Mouse (Mus musculus): Measurements from ENCODE around the gene Clpsl2. TPM values are rescaled to one million over a fixed set of nuclear protein-coding genes. Genes with fewer than 3 reads are reported as not detected.
A peak's percentile ranks its signal among the peaks of the same experiment; 100 is the strongest.

Gene Clpsl2
- total and polyA plus RNA-seq, 2 experiments from 2014 or later: not detected

DNA sequence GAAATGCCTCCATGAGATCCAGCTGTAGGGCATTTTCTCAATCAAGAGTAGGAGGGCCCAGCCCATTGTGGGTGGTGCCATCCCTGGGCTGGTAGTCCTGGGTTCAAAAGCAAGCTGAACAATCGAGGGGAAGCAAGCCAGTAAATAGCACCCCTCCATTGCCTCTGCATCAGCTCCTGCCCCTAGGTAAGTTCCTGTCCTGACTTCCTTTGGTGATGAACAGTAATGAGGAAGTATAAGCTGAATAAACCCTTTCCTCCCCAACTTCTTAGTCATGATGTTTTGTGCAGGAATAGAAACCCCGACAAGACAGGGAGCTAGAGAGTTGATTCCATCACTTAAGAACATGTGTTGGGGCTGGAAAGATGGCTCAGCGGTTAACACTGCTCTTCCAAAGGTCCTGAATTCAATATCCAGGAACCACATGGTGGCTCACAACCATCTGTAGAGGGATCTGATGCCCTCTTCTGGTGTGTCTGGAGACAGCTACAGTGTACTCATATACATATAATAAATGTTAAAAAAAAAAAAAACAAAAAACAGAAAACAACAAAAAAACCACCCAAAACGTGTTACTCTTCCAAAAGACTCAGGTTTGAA lies 24.3 kb upstream of the Clpsl2 start:
- 0 out of 2 replicates have a peak, but pooled peaks have one; percentile 12 for TF ChIP-seq CTCF (IDR thresholded peaks at IDR 0.05; ENCODE audit: low read depth)
- WGBS: 69% methylated on average over 4 of the region's 4 CpGs
- no peaks in the 10 kb centered on the region for H3K36me3 ChIP-seq (ENCODE audit: insufficient read depth)
- no peak overlapping the region for H3K4me3 ChIP-seq (ENCODE audit: low read depth, low read length)
- no peak overlapping the region for H3K27ac ChIP-seq (ENCODE audit: low read depth, low read length)
- DNase-seq: no peak
- H3K9me3 ChIP-seq (ENCODE audit: low read length): no peaks in the 10 kb centered on the region
- H3K4me2 ChIP-seq (ENCODE audit: low read depth): no peak overlapping the region
- H3K27me3 ChIP-seq (ENCODE audit: insufficient read depth, low read length): no peaks in the 10 kb centered on the region
- H3K9ac ChIP-seq: no peak overlapping the region
- H3K4me1 ChIP-seq (ENCODE audit: insufficient read depth): peaks cover 9% of the 10 kb centered on the region; the same call in 1 of the 2 replicates
- no peak for ATAC-seq

DNA sequence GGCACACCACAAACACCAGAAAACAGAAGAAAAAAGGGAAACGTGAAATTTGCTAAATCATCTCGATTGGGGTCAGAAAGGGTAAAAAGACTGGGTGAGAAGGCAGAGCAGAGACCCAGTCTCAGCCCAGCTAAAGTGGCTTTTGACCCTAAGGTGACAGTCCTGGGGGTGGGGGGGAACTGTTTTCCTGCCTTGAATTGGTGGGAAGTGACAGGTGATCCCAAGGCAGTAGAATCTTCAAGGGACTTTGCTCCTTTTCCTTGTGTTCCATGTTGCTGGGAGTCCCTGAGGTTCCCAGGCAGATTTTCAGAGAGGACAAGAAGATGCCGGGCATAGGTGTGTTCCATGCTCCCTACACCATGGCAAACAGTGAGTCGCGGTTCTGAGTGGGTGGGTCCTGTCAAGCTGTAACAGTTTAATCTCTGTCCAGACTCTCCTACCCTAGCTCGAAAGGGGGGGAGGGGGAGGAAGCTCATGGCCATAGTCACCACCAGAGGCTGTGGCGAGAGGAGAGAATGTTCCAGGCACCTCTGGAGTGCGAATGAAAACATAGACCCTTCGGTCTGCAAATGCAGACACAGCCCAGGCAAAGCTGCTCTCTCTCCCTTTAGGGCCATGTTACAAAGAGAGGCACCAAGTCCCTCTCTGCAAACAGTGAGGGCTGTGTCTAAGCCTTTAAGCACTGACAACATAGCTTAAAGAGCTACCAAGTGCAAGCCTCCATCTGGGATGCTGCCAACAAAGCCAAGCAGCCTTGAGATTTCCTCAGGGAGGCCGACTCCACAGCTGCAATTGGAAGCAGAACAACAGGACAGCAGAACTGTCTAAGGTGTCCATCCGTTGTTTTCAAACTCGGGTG lies 21.8 kb upstream of the Clpsl2 start:
- DNase-seq: no peak
- Histone ChIP-seq H3K27me3 (ENCODE audit: insufficient read depth, low read length) (no peaks in the 10 kb centered on the region), H3K9ac (no peak overlapping the region), H3K36me3 (ENCODE audit: insufficient read depth) (no peaks in the 10 kb centered on the region), H3K4me1 (ENCODE audit: insufficient read depth) (0 out of 2 replicates have a peak, but pooled peaks cover 4% of the 10 kb centered on the region), H3K4me2 (ENCODE audit: low read depth) (peak overlapping the region; percentile 28), H3K27ac (ENCODE audit: low read depth, low read length) (no peak overlapping the region; the same call in 1 of the 2 replicates), H3K4me3 (ENCODE audit: low read depth, low read length) (no peak overlapping the region), H3K9me3 (ENCODE audit: low read length) (no peaks in the 10 kb centered on the region)
- no peak for ATAC-seq
- 46% methylated on average over 12 of the region's 12 CpGs for WGBS
- no peak for TF ChIP-seq CTCF (IDR thresholded peaks at IDR 0.05; ENCODE audit: low read depth)

DNA sequence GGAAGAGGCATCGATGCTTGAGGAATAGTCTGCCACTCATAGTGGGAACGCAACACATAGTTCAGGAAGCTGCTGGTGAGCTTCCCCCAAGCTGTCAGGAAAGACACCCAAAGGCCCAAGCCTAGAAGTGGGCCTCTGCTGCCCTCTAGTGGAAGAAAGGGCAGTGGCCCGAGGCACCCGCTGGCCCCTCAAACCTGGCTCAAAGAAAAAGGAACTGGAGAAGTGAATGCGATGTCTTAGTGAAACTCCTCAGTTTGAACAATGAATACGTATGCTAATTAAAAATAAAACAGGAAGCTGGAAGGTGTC lies 21.2 kb upstream of the Clpsl2 start:
- no peak overlapping the region for H3K9ac ChIP-seq
- peak; percentile 97 for TF ChIP-seq CTCF (IDR thresholded peaks at IDR 0.05; ENCODE audit: low read depth)
- DNase-seq (peak; percentile 92), ATAC-seq (peak; percentile 67)
- no peaks in the 10 kb centered on the region for H3K27me3 ChIP-seq (ENCODE audit: insufficient read depth, low read length)
- H3K36me3 ChIP-seq (ENCODE audit: insufficient read depth): no peaks in the 10 kb centered on the region
- no peak overlapping the region for H3K27ac ChIP-seq (ENCODE audit: low read depth, low read length)
- H3K4me2 ChIP-seq (ENCODE audit: low read depth): peak overlapping the region; percentile 28
- WGBS: 2% methylated on average over 6 of the region's 6 CpGs
- 0 out of 2 replicates have a peak, but pooled peaks cover 4% of the 10 kb centered on the region for H3K4me1 ChIP-seq (ENCODE audit: insufficient read depth)
- H3K4me3 ChIP-seq (ENCODE audit: low read depth, low read length): no peak overlapping the region
- H3K9me3 ChIP-seq (ENCODE audit: low read length): no peaks in the 10 kb centered on the region

DNA sequence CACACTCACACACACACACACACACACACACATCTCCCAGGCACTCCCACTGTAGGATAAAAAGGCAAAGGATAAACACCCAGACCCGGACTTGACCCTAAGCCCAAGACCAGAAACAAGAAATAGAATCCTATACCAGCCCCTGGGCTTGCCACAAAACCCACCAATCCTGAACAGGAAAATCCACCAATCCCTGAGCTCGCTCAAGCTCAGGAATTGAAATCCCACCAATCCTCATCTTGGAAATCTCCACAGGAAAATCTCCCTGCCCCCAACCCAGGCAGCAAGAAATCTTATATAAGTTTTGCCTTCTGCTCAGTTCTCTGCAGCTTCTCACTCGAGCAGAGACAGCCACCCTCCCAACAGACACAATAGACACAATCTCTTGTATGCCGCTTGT lies 20.1 kb upstream of the Clpsl2 start:
- H3K4me2 ChIP-seq (ENCODE audit: low read depth): no peak overlapping the region
- H3K27ac ChIP-seq (ENCODE audit: low read depth, low read length): no peak overlapping the region
- TF ChIP-seq CTCF (IDR thresholded peaks at IDR 0.05; ENCODE audit: low read depth): no peak
- no peaks in the 10 kb centered on the region for H3K27me3 ChIP-seq (ENCODE audit: insufficient read depth, low read length)
- DNase-seq (no peak), ATAC-seq (0 out of 2 replicates have a peak, but pooled peaks have one; percentile 21)
- WGBS: 70% methylated on average over 4 of the region's 4 CpGs
- H3K9me3 ChIP-seq (ENCODE audit: low read length): no peaks in the 10 kb centered on the region
- no peaks in the 10 kb centered on the region for H3K36me3 ChIP-seq (ENCODE audit: insufficient read depth)
- H3K9ac ChIP-seq: no peak overlapping the region
- no peak overlapping the region for H3K4me3 ChIP-seq (ENCODE audit: low read depth, low read length)
- H3K4me1 ChIP-seq (ENCODE audit: insufficient read depth): 0 out of 2 replicates have a peak, but pooled peaks cover 4% of the 10 kb centered on the region

DNA sequence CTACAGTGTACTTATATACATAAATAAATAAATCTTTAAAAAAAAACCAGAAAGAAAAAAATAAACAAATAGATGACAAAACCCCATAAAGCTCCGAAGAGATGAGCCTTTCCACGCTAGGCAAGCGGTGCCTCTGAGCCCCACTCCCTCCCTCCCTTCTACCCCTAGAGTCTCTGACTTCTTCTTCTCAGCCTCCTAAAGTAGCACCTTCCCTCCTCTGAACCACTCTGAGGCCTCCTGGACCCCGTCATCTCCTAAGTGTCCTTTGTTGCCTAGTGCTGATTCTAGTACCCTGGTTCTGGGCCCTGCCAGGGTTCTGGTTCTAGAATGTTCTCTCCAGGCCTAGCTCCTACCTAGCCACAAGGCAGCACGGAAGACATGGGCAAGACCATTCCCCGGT lies 18.7 kb upstream of the Clpsl2 start, which contains the start of gene Armc12:
Armc12 (plus strand) TSS at position 301 of the 400 bp plus-strand sequence.
- TF ChIP-seq CTCF (IDR thresholded peaks at IDR 0.05; ENCODE audit: low read depth): no peak
- 91% methylated on average over 6 of the region's 6 CpGs for WGBS
- DNase-seq (no peak), ATAC-seq (no peak)
- H3K4me2 ChIP-seq (ENCODE audit: low read depth): no peak within 1 kb of the TSS
- 0 out of 2 replicates have a peak, but pooled peaks cover 4% of the 10 kb centered on the region for H3K4me1 ChIP-seq (ENCODE audit: insufficient read depth)
- H3K9me3 ChIP-seq (ENCODE audit: low read length): no peaks in the 10 kb centered on the region
- no peaks in the 10 kb centered on the region for H3K27me3 ChIP-seq (ENCODE audit: insufficient read depth, low read length)
- no peak within 1 kb of the TSS for H3K9ac ChIP-seq
- H3K4me3 ChIP-seq (ENCODE audit: low read depth, low read length): no peak within 1 kb of the TSS
- no peaks in the 10 kb centered on the region for H3K36me3 ChIP-seq (ENCODE audit: insufficient read depth)
- no peak within 1 kb of the TSS for H3K27ac ChIP-seq (ENCODE audit: low read depth, low read length)

DNA sequence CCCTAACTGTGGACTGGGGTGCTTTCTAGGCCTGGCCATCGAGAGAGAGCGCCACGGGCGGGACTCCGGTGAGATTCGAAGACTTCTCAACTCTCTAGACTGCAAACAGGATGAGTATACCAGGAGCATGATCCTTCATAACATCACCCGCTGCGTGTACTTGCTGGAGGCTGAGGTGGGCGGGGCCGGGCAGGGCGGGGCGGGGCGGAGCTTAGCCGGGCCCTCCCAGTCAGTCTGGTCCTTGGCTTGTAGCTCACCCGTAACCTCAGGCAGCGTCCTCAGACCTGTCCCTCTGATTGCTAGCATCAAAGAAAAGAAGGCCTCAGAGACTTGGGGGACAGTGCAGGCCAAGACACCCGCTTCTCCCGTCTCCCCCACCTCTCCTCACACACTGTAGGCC lies 17.3 kb upstream of the Clpsl2 start:
- WGBS: 18% methylated on average over 18 of the region's 18 CpGs
- H3K4me3 ChIP-seq (ENCODE audit: low read depth, low read length): no peak overlapping the region
- no peak overlapping the region for H3K9ac ChIP-seq
- H3K27ac ChIP-seq (ENCODE audit: low read depth, low read length): no peak overlapping the region
- no peak for TF ChIP-seq CTCF (IDR thresholded peaks at IDR 0.05; ENCODE audit: low read depth)
- no peaks in the 10 kb centered on the region for H3K9me3 ChIP-seq (ENCODE audit: low read length)
- ATAC-seq (no peak), DNase-seq (no peak)
- no peaks in the 10 kb centered on the region for H3K36me3 ChIP-seq (ENCODE audit: insufficient read depth)
- H3K27me3 ChIP-seq (ENCODE audit: insufficient read depth, low read length): no peaks in the 10 kb centered on the region
- 0 out of 2 replicates have a peak, but pooled peaks cover 4% of the 10 kb centered on the region for H3K4me1 ChIP-seq (ENCODE audit: insufficient read depth)
- no peak overlapping the region for H3K4me2 ChIP-seq (ENCODE audit: low read depth)

DNA sequence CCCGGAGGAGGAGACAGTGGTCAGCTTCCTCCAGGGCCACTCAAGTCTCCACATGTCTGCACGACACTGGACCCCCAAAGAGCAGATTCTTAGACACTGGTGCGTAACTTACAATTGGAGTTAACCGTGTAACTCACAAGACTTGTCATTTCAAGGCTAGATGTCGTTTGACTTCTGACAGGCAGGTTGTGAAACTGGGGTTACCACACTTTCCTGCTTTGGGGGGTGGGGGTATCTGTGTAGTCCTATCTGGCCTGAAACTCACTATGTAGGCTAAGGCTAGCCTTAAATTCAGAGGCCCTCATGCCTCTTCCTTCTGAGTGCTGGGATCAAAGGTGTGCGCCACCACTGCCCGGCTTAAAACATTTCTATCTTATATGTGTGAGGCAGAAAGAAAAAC lies 16.7 kb upstream of the Clpsl2 start:
- no peaks in the 10 kb centered on the region for H3K36me3 ChIP-seq (ENCODE audit: insufficient read depth)
- WGBS: 89% methylated on average over 7 of the region's 7 CpGs
- H3K4me2 ChIP-seq (ENCODE audit: low read depth): no peak overlapping the region
- no peak for DNase-seq
- H3K4me3 ChIP-seq (ENCODE audit: low read depth, low read length): no peak overlapping the region
- no peak overlapping the region for H3K27ac ChIP-seq (ENCODE audit: low read depth, low read length)
- TF ChIP-seq CTCF (IDR thresholded peaks at IDR 0.05; ENCODE audit: low read depth): no peak
- no peak for ATAC-seq
- no peaks in the 10 kb centered on the region for H3K27me3 ChIP-seq (ENCODE audit: insufficient read depth, low read length)
- H3K9me3 ChIP-seq (ENCODE audit: low read length): no peaks in the 10 kb centered on the region
- no peak overlapping the region for H3K9ac ChIP-seq
- H3K4me1 ChIP-seq (ENCODE audit: insufficient read depth): 0 out of 2 replicates have a peak, but pooled peaks cover 3% of the 10 kb centered on the region
